8 mouse cellular contexts compared by ENCODE assay signal in genomic region chr10:128526366-128527356, GRCm38 (mm10). TPM values are rescaled to one million over a fixed set of nuclear protein-coding genes. Genes with fewer than 3 reads are reported as not detected.
DNase-seq lines count a peak whose midpoint lies in the region; ATAC-seq and TF ChIP-seq lines count a peak whose summit lies in the region.

No protein-coding gene starts in this region.

- H3K36me3 ChIP-seq in MEL (ENCODE audit: control insufficient read depth in 1 of 2, insufficient read depth in 2 of 2, low read length in 2 of 2), result peaks cover 0 to 11% of the 10 kb centered on the region in 2 experiments; a peak in 2 of 4 replicates
- peaks cover 2% of the 10 kb centered on the region for H3K36me3 ChIP-seq in heart, embryonic 16.5 days (ENCODE audit: control insufficient read depth, insufficient read depth)

- peak overlapping the region; percentile 86 for H3K27ac ChIP-seq in MEL (ENCODE audit: control insufficient read depth, low read depth, low read length)
- peak overlapping the region; percentile 81 for H3K27ac ChIP-seq in heart, embryonic 16.5 days (ENCODE audit: low read length)

- H3K9ac ChIP-seq in MEL (ENCODE audit: control insufficient read depth, low read depth, low read length, poor library complexity, severe bottlenecking), result peak overlapping the region; percentile 71
- peak overlapping the region; percentile 61 for H3K9ac ChIP-seq in heart, embryonic 16.5 days (ENCODE audit: low read length)

- H3K4me1 ChIP-seq in MEL (ENCODE audit: control insufficient read depth in 1 of 2, insufficient read depth in 2 of 2, low read length in 2 of 2), result peaks cover 5 to 12% of the 10 kb centered on the region in 2 experiments; a peak in 3 of 4 replicates
- H3K4me1 ChIP-seq in heart, embryonic 16.5 days (ENCODE audit: control insufficient read depth, insufficient read depth, low read length), result peaks cover 7% of the 10 kb centered on the region

- no peak for TF ChIP-seq CTCF in MEL (IDR thresholded peaks at IDR 0.05 in 2 of 3, conservative IDR thresholded peaks at IDR 0.05 in 1 of 3; ENCODE audit: control insufficient read depth in 1 of 3, insufficient read depth in 1 of 3, low read depth in 2 of 3, low read length in 3 of 3, poor library complexity in 1 of 3, severe bottlenecking in 1 of 3)

- TF ChIP-seq EP300 in MEL (IDR thresholded peaks at IDR 0.05; ENCODE audit: low read depth in 1 of 2, low read length in 2 of 2), result no peak

- no peak for ATAC-seq in heart, embryonic 16.5 days (replicated peaks; ENCODE audit: extremely low read depth, insufficient read depth, low FRiP score)

- no peaks in the 10 kb centered on the region for H3K9me3 ChIP-seq in MEL (replicated peaks; ENCODE audit: insufficient read depth, low read length)
- H3K9me3 ChIP-seq in heart, embryonic 16.5 days (replicated peaks; ENCODE audit: control insufficient read depth, low read length), result no peaks in the 10 kb centered on the region

- peak overlapping the region; percentile 59 to 62 for H3K4me3 ChIP-seq in MEL (ENCODE audit: control insufficient read depth in 1 of 2, insufficient read depth in 1 of 2, low read depth in 2 of 2, low read length in 2 of 2)
- H3K4me3 ChIP-seq in heart, embryonic 16.5 days (ENCODE audit: low read length), result peak overlapping the region; percentile 95

- peaks cover 8% of the 10 kb centered on the region for H3K79me2 ChIP-seq in MEL (ENCODE audit: control insufficient read depth, insufficient read depth, low read length, poor library complexity)

- WGBS in heart, embryonic 16.5 days, result 26% methylated on average over 28 of the region's 28 CpGs

- TF ChIP-seq POLR2A in MEL (IDR thresholded peaks at IDR 0.05; ENCODE audit: control insufficient read depth in 1 of 2, insufficient read depth in 1 of 2, low read depth in 1 of 2, low read length in 2 of 2, poor library complexity in 1 of 2), result no peak

- DNase-seq in heart, adult 11 months, result peak; percentile 94
- DNase-seq in heart, adult 8-10 months (ENCODE audit: low spot score), result no peak
- DNase-seq in MEL (ENCODE audit: low read depth, low spot score), result peak; percentile 76
- peak; percentile 36 for DNase-seq in lung, postnatal 36 days
- DNase-seq in left cerebral cortex, adult 8-10 months (ENCODE audit: low spot score in 2 of 2), result no peak
- DNase-seq in adrenal gland, postnatal 10 days, result no peak
- no peak for DNase-seq in embryo, embryonic 11 days

- peak overlapping the region; percentile 99 for H3K4me2 ChIP-seq in heart, embryonic 16.5 days (ENCODE audit: low read depth, low read length)

- TF ChIP-seq RAD21 in MEL (IDR thresholded peaks at IDR 0.05; ENCODE audit: low read depth, low read length), result no peak

- no peaks in the 10 kb centered on the region for H3K27me3 ChIP-seq in MEL (ENCODE audit: control insufficient read depth in 1 of 2, insufficient read depth in 2 of 2, low read length in 2 of 2)
- no peaks in the 10 kb centered on the region for H3K27me3 ChIP-seq in heart, embryonic 16.5 days (ENCODE audit: control insufficient read depth, insufficient read depth, low read length)

TF ChIP-seq in MEL, 35 proteins besides CTCF, POLR2A, EP300 and RAD21:
- TF ChIP-seq MAFK (IDR thresholded peaks at IDR 0.05; ENCODE audit: borderline replicate concordance, low read depth, low read length) (no peak), ZC3H11A (IDR thresholded peaks at IDR 0.05; ENCODE audit: low read depth, low read length) (no peak), TCF12 (IDR thresholded peaks at IDR 0.05; ENCODE audit: low read depth, low read length) (no peak), HCFC1 (IDR thresholded peaks at IDR 0.05; ENCODE audit: low read depth, low read length) (no peak), MYC (IDR thresholded peaks at IDR 0.05; ENCODE audit: low read depth, low read length) (no peak), SMC3 (IDR thresholded peaks at IDR 0.05; ENCODE audit: low read depth, low read length) (no peak), ELF1 (IDR thresholded peaks at IDR 0.05; ENCODE audit: low read depth, low read length) (0 out of 2 replicates have a peak, but pooled peaks have one; percentile 12), MXI1 (IDR thresholded peaks at IDR 0.05; ENCODE audit: low read depth, low read length) (no peak), BHLHE40 (IDR thresholded peaks at IDR 0.05; ENCODE audit: borderline replicate concordance, low read depth, low read length) (no peak), MAZ (IDR thresholded peaks at IDR 0.05; ENCODE audit: low read depth, low read length) (peak; percentile 44; the same call in 1 of the 2 replicates), NELFE (IDR thresholded peaks at IDR 0.05; ENCODE audit: low read depth, low read length) (peak; percentile 10; the same call in 1 of the 2 replicates), ETS1 (IDR thresholded peaks at IDR 0.05; ENCODE audit: low read depth, low read length) (0 out of 2 replicates have a peak, but pooled peaks have one; percentile 24), CHD2 (IDR thresholded peaks at IDR 0.05; ENCODE audit: low read length) (no peak), MYB (IDR thresholded peaks at IDR 0.05; ENCODE audit: low read depth, low read length) (no peak), POLR2AphosphoS2 (IDR thresholded peaks at IDR 0.05; ENCODE audit: low read length) (no peak), GATA1 (IDR thresholded peaks at IDR 0.05; ENCODE audit: low read depth, low read length) (peak; percentile 50; the same call in 1 of the 2 replicates), MAX (IDR thresholded peaks at IDR 0.05; ENCODE audit: low read length) (no peak), TBP (IDR thresholded peaks at IDR 0.05; ENCODE audit: low read depth, low read length) (peak; percentile 94), UBTF (IDR thresholded peaks at IDR 0.05; ENCODE audit: borderline replicate concordance, insufficient read depth, low read depth, low read length) (no peak), JUND (IDR thresholded peaks at IDR 0.05; ENCODE audit: low read depth, low read length) (no peak), TAL1 (IDR thresholded peaks at IDR 0.05; ENCODE audit: low read length) (no peak), USF1 (IDR thresholded peaks at IDR 0.05; ENCODE audit: low read depth, low read length) (no peak), SIN3A (IDR thresholded peaks at IDR 0.05; ENCODE audit: low read length) (0 out of 2 replicates have a peak, but pooled peaks have one; percentile 43)

RNA-seq across cellular contexts. Expression of gene Esyt1, which starts 1.0 kb away (rescaled TPM):
- 10 to 100 TPM; 16.5 to 17.5 (median 17.1) TPM for total RNA-seq in heart, adult 8-10 months (2022)
- 35.1 and 35.9 TPM in 2 replicates for total RNA-seq in MEL (2012; rRNA removed)
- polyA plus RNA-seq in MEL (2012; ENCODE audit: insufficient read depth in 1 of 2, insufficient read length in 2 of 2, low read depth in 1 of 2, low replicate concordance in 2 of 2, missing spikeins in 1 of 2), result 10 to 100 TPM; 53.4 to 57.0 TPM
- polyA plus RNA-seq in heart, embryonic 16.5 days (2015; fragmentation: Nextera tagmentation; extraction: Ambion mirVana), result 22.5 and 25.7 TPM in 2 replicates
- total RNA-seq in left cerebral cortex, adult 8-10 months (2022), result 10 to 100 TPM; 11.9 to 13.7 (median 12.8) TPM
- 10 to 100 TPM; 31.5 to 41.5 TPM for total RNA-seq in adrenal gland, postnatal 10 days (2021)

RNA-seq across cellular contexts. Expression of gene Zc3h10, which starts 20.9 kb away (rescaled TPM):
- 1 to 10 TPM; 5.7 to 9.9 (median 6.8) TPM for total RNA-seq in heart, adult 8-10 months (2022)
- total RNA-seq in MEL (2012; rRNA removed), result 14.2 and 14.6 TPM in 2 replicates
- 10 to 100 TPM in 1 of 2 experiments, not detected in 1; 17.3 TPM for polyA plus RNA-seq in MEL (2012; ENCODE audit: insufficient read depth in 1 of 2, insufficient read length in 2 of 2, low read depth in 1 of 2, low replicate concordance in 2 of 2, missing spikeins in 1 of 2)
- 8.4 and 9.5 TPM in 2 replicates for polyA plus RNA-seq in heart, embryonic 16.5 days (2015; fragmentation: Nextera tagmentation; extraction: Ambion mirVana)
- 10 to 100 TPM; 11.7 to 16.1 (median 14.8) TPM for total RNA-seq in left cerebral cortex, adult 8-10 months (2022)
- total RNA-seq in adrenal gland, postnatal 10 days (2021), result 10 to 100 TPM; 10.5 to 14.7 TPM

RNA-seq across cellular contexts. Expression of gene Rpl41, which starts 22.4 kb away (rescaled TPM):
- total RNA-seq in heart, adult 8-10 months (2022), result 1,000 to 10,000 TPM; 1,313 to 1,574 (median 1,476) TPM
- 6,649 and 6,931 TPM in 2 replicates for total RNA-seq in MEL (2012; rRNA removed)
- polyA plus RNA-seq in MEL (2012; ENCODE audit: insufficient read depth in 1 of 2, insufficient read length in 2 of 2, low read depth in 1 of 2, low replicate concordance in 2 of 2, missing spikeins in 1 of 2), result over 10,000 TPM in 1 of 2 experiments, 100 to 1,000 TPM in 1; 274 to 10,905 TPM
- polyA plus RNA-seq in heart, embryonic 16.5 days (2015; fragmentation: Nextera tagmentation; extraction: Ambion mirVana), result 1,776 and 2,205 TPM in 2 replicates
- total RNA-seq in left cerebral cortex, adult 8-10 months (2022), result 1,000 to 10,000 TPM; 1,345 to 1,743 (median 1,563) TPM
- total RNA-seq in adrenal gland, postnatal 10 days (2021), result 1,000 to 10,000 TPM; 2,762 to 2,852 TPM

RNA-seq across cellular contexts. Expression of gene Myl6b, which starts 28.2 kb away (rescaled TPM):
- 1 to 10 TPM; 3.2 to 4.1 (median 3.4) TPM for total RNA-seq in heart, adult 8-10 months (2022)
- total RNA-seq in MEL (2012; rRNA removed), result 1.8 and 2.6 TPM in 2 replicates
- 10 to 100 TPM in 1 of 2 experiments, not detected in 1; 18.8 TPM for polyA plus RNA-seq in MEL (2012; ENCODE audit: insufficient read depth in 1 of 2, insufficient read length in 2 of 2, low read depth in 1 of 2, low replicate concordance in 2 of 2, missing spikeins in 1 of 2)
- polyA plus RNA-seq in heart, embryonic 16.5 days (2015; fragmentation: Nextera tagmentation; extraction: Ambion mirVana), result 4.2 and 4.4 TPM in 2 replicates
- 10 to 100 TPM; 29.9 to 33.3 (median 32.4) TPM for total RNA-seq in left cerebral cortex, adult 8-10 months (2022)
- total RNA-seq in adrenal gland, postnatal 10 days (2021), result 10 to 100 TPM; 10.9 to 17.3 TPM

RNA-seq across cellular contexts. Expression of gene Myl6, which starts 32.7 kb away (rescaled TPM):
- total RNA-seq in heart, adult 8-10 months (2022), result 100 to 1,000 TPM; 202 to 251 (median 236) TPM
- total RNA-seq in MEL (2012; rRNA removed), result 560 and 589 TPM in 2 replicates
- 100 to 1,000 TPM in 1 of 2 experiments, not detected in 1; 399 TPM for polyA plus RNA-seq in MEL (2012; ENCODE audit: insufficient read depth in 1 of 2, insufficient read length in 2 of 2, low read depth in 1 of 2, low replicate concordance in 2 of 2, missing spikeins in 1 of 2)
- 945 and 1,125 TPM in 2 replicates for polyA plus RNA-seq in heart, embryonic 16.5 days (2015; fragmentation: Nextera tagmentation; extraction: Ambion mirVana)
- 100 to 1,000 TPM; 555 to 620 (median 586) TPM for total RNA-seq in left cerebral cortex, adult 8-10 months (2022)
- total RNA-seq in adrenal gland, postnatal 10 days (2021), result 100 to 1,000 TPM; 739 to 765 TPM

Comparison
In these comparisons a context has a peak if more than half of its experiments do, and no peak if none do; other contexts are left out.
1. DNase-seq: peak in heart, adult 11 months (single experiment), MEL (single experiment) and lung, postnatal 36 days (single experiment); none in heart, adult 8-10 months (single experiment), left cerebral cortex, adult 8-10 months (0 of 2), adrenal gland, postnatal 10 days (single experiment) and embryo, embryonic 11 days (single experiment).